Mouse (Mus musculus): ENCODE data around the gene Vps50.

DNA sequence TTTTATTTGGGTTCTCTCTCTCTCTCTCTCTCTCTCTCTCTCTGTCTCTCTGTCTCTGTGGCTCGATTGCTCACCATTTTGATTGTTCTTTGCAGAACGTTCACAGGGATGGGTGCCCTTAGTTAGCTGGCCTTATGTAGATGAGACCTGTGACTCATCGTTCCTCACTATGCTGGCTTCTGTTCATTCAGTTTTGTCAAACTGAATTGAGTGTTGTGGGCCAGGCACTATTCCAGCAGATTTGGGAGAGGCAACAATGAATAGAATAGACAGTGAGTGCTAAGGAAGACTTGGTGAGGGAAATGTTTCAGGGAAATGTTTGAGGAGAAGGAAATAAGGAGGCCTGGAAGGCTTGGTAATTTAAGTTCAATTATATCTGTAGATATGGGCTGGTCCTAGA is 2.1 kb downstream of the Vps50 start:
- no peak for TF ChIP-seq POLR2A (IDR thresholded peaks at IDR 0.05; ENCODE audit: low read depth, low read length)
- TF ChIP-seq CTCF (IDR thresholded peaks at IDR 0.05; ENCODE audit: extremely low read depth, insufficient read length, insufficient replicate concordance, low read depth, low read length), result no peak

All from small intestine, adult 2 months (tissue).